Mouse (Mus musculus): Measurements from ENCODE around the gene Sh3glb1. TPM values are rescaled to one million over a fixed set of nuclear protein-coding genes. Genes with fewer than 3 reads are reported as not detected.

Gene Sh3glb1
- polyA plus RNA-seq, 1 experiment from 2014 or later, result 152 TPM

GRCm38 (mm10) chr3:144714606-144715005 lies 5.5 kb downstream of the Sh3glb1 start:
- Histone ChIP-seq H3K4me2 (peak overlapping the region; percentile 42; the same call in 1 of the 2 replicates), H3K4me1 (replicated peaks) (peaks cover 43% of the 10 kb centered on the region), H3K9ac (no peak overlapping the region), H3K36me3 (peaks cover 14% of the 10 kb centered on the region), H3K27me3 (no peaks in the 10 kb centered on the region), H3K4me3 (no peak overlapping the region), H3K9me3 (replicated peaks) (no peaks in the 10 kb centered on the region), H3K27ac (peak overlapping the region; percentile 82)
- WGBS, result 38% methylated on average over 8 of the region's 8 CpGs
- ATAC-seq (replicated peaks; ENCODE audit: insufficient number of reproducible peaks, insufficient read depth, low FRiP score, low read depth), result peak; percentile 64; the same call in 1 of the 2 replicates

DNA sequence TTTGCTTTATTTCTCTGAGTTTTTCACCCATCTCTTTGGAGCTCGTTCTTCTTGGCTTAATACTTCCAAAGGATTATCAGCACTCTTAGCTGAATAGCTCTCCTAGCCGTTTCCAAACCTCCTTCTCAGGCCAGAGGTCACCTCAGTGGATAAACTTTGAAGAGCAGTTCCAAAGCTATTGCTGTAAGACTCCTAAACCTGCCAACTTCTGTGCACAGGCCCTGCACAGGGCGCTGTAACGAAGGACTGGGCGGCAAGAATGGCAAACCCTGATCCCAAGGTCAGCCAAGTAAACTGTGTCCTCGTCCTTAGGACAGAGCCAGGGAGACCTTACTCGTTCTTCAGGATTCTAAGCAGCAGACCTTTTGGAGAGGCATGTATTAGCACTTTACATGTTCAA lies 6.0 kb downstream of the Sh3glb1 start:
- Histone ChIP-seq H3K27me3 (no peaks in the 10 kb centered on the region), H3K9ac (no peak overlapping the region), H3K4me2 (0 out of 2 replicates have a peak overlapping the region, but pooled peaks have one; percentile 9), H3K4me1 (replicated peaks) (peaks cover 43% of the 10 kb centered on the region), H3K36me3 (peaks cover 16% of the 10 kb centered on the region), H3K27ac (peak overlapping the region; percentile 82), H3K9me3 (replicated peaks) (no peaks in the 10 kb centered on the region), H3K4me3 (no peak overlapping the region)
- 38% methylated on average over 7 of the region's 7 CpGs for WGBS
- no peak for ATAC-seq (replicated peaks; ENCODE audit: insufficient number of reproducible peaks, insufficient read depth, low FRiP score, low read depth)

GRCm38 (mm10) chr3:144711607-144712206 lies 8.4 kb downstream of the Sh3glb1 start:
- 76% methylated on average over 6 of the region's 6 CpGs for WGBS
- Histone ChIP-seq H3K36me3 (peaks cover 28% of the 10 kb centered on the region), H3K9ac (no peak overlapping the region), H3K4me2 (no peak overlapping the region), H3K9me3 (replicated peaks) (no peaks in the 10 kb centered on the region), H3K4me1 (replicated peaks) (peaks cover 27% of the 10 kb centered on the region), H3K4me3 (no peak overlapping the region), H3K27me3 (no peaks in the 10 kb centered on the region), H3K27ac (no peak overlapping the region)
- no peak for ATAC-seq (replicated peaks; ENCODE audit: insufficient number of reproducible peaks, insufficient read depth, low FRiP score, low read depth)

- H3K36me3 ChIP-seq, result peaks cover 36% of the 10 kb centered on the region
Observed at GRCm38 (mm10) chr3:144708612-144709011, 11.5 kb downstream of the Sh3glb1 start.

DNA sequence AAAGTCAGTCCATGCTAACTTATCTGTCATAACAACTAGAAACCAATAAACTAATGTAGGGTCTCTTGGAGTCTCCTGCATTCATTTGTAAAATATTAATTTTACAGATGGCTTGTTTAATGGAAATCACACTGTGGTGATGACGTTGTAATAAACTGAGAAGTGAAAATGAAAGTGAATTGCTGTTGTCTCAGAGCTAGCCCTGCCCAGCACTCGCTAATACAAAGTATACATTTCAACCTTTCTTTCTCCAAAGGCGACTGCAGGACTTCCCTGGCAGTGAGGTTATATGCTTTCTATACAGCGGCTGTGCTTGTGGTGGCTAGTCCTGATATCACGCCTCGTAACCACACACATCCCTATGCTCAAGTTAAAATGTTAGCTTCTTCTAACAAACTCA lies 16.2 kb downstream of the Sh3glb1 start:
- WGBS, result 87% methylated on average over 6 of the region's 6 CpGs
- Histone ChIP-seq H3K9ac (no peak overlapping the region), H3K36me3 (peaks cover 43% of the 10 kb centered on the region), H3K27me3 (no peaks in the 10 kb centered on the region), H3K27ac (no peak overlapping the region), H3K4me1 (replicated peaks) (no peaks in the 10 kb centered on the region), H3K9me3 (replicated peaks) (no peaks in the 10 kb centered on the region), H3K4me3 (no peak overlapping the region), H3K4me2 (no peak overlapping the region)
- no peak for ATAC-seq (replicated peaks; ENCODE audit: insufficient number of reproducible peaks, insufficient read depth, low FRiP score, low read depth)

More at GRCm38 (mm10) chr3:144708612-144709011, 11.5 kb downstream of the Sh3glb1 start:
- Histone ChIP-seq H3K27me3 (no peaks in the 10 kb centered on the region), H3K4me2 (no peak overlapping the region), H3K4me1 (replicated peaks) (peaks cover 4% of the 10 kb centered on the region), H3K27ac (no peak overlapping the region), H3K9ac (no peak overlapping the region), H3K9me3 (replicated peaks) (no peaks in the 10 kb centered on the region), H3K4me3 (no peak overlapping the region)
- 78% methylated on average over 5 of the region's 5 CpGs for WGBS
- no peak for ATAC-seq (replicated peaks; ENCODE audit: insufficient number of reproducible peaks, insufficient read depth, low FRiP score, low read depth)

DNA sequence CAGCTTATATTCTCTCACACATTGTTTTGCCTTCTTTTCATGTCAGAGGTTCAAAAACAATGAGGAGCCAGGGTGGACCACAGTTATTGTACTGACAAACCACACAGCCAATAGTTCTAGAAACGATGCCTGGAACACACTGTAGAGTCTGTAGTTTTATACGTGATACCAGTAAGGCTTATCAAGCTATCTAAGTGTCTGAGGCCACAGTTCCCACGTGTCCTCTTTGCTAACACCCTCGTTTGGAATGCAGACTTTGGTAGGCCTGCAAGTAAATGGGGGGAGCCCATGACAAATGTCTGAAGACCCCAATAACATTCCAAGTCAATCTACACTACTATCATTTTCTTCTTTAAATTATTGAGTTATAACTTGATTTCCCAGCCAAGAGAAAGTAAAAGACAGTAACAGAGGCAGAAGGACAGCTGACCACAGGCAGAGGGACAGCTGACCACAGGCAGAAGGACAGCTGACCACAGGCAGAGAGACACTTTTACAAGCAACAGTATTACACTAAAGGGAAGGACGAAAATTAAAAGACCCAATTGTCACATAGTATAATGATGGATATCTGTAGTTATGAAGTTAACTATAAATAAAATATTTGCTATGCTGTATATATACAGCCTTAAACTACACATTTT lies 21.2 kb downstream of the Sh3glb1 start:
- no peaks in the 10 kb centered on the region for H3K9me3 ChIP-seq (replicated peaks)
- H3K27ac ChIP-seq, result no peak overlapping the region
- ATAC-seq (replicated peaks; ENCODE audit: insufficient number of reproducible peaks, insufficient read depth, low FRiP score, low read depth), result no peak
- no peak overlapping the region for H3K4me3 ChIP-seq
- no peak overlapping the region for H3K4me2 ChIP-seq
- H3K9ac ChIP-seq, result no peak overlapping the region
- no peaks in the 10 kb centered on the region for H3K27me3 ChIP-seq
- WGBS, result 67% methylated on average over 5 of the region's 5 CpGs
- no peaks in the 10 kb centered on the region for H3K4me1 ChIP-seq (replicated peaks)
- H3K36me3 ChIP-seq, result peaks cover 66% of the 10 kb centered on the region

- WGBS, result 74% methylated on average over 3 of the region's 3 CpGs
- no peak overlapping the region for H3K4me3 ChIP-seq
- H3K27me3 ChIP-seq, result no peaks in the 10 kb centered on the region
- no peak for ATAC-seq (replicated peaks; ENCODE audit: insufficient number of reproducible peaks, insufficient read depth, low FRiP score, low read depth)
- peaks cover 67% of the 10 kb centered on the region for H3K36me3 ChIP-seq
- no peak overlapping the region for H3K4me2 ChIP-seq
- no peaks in the 10 kb centered on the region for H3K9me3 ChIP-seq (replicated peaks)
- H3K9ac ChIP-seq, result no peak overlapping the region
- H3K4me1 ChIP-seq (replicated peaks), result no peaks in the 10 kb centered on the region
- H3K27ac ChIP-seq, result no peak overlapping the region
Observed at GRCm38 (mm10) chr3:144697942-144698341, 22.2 kb downstream of the Sh3glb1 start.

DNA sequence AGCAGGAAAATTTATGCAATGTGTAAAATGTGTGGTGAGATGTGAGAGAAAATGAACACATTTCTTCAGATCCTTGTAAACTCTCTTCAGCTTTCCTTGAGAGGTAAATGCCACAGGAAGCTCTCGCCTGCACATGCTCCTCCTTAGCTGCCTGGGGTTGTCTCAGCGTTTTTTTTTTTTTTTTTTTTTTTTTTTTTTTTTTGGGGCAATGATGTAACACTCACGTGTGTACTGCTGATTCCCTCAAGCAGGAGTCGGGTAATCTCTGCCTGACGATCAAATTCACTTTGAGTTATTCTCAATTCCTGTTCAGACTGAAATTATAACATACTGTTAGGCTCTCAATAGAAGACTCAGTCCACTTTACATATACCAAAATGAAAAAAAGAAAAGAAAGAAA lies 23.0 kb downstream of the Sh3glb1 start:
- no peaks in the 10 kb centered on the region for H3K27me3 ChIP-seq
- no peak overlapping the region for H3K4me2 ChIP-seq
- H3K9me3 ChIP-seq (replicated peaks), result no peaks in the 10 kb centered on the region
- 50% methylated on average over 5 of the region's 5 CpGs for WGBS
- peaks cover 64% of the 10 kb centered on the region for H3K36me3 ChIP-seq
- H3K27ac ChIP-seq, result no peak overlapping the region
- no peak overlapping the region for H3K4me3 ChIP-seq
- ATAC-seq (replicated peaks; ENCODE audit: insufficient number of reproducible peaks, insufficient read depth, low FRiP score, low read depth), result no peak
- H3K4me1 ChIP-seq (replicated peaks), result no peaks in the 10 kb centered on the region
- no peak overlapping the region for H3K9ac ChIP-seq

GRCm38 (mm10) chr3:144694941-144695340 lies 25.2 kb downstream of the Sh3glb1 start:
- Histone ChIP-seq H3K4me1 (replicated peaks) (no peaks in the 10 kb centered on the region), H3K27me3 (no peaks in the 10 kb centered on the region), H3K9me3 (replicated peaks) (no peaks in the 10 kb centered on the region), H3K27ac (no peak overlapping the region), H3K4me3 (no peak overlapping the region), H3K4me2 (no peak overlapping the region), H3K9ac (no peak overlapping the region), H3K36me3 (peaks cover 68% of the 10 kb centered on the region)
- ATAC-seq (replicated peaks; ENCODE audit: insufficient number of reproducible peaks, insufficient read depth, low FRiP score, low read depth), result no peak
- 74% methylated on average over 7 of the region's 7 CpGs for WGBS

GRCm38 (mm10) chr3:144694040-144694439 lies 26.1 kb downstream of the Sh3glb1 start:
- ATAC-seq (replicated peaks; ENCODE audit: insufficient number of reproducible peaks, insufficient read depth, low FRiP score, low read depth), result no peak
- H3K36me3 ChIP-seq, result peaks cover 77% of the 10 kb centered on the region
- H3K27me3 ChIP-seq, result no peaks in the 10 kb centered on the region
- H3K9me3 ChIP-seq (replicated peaks), result no peaks in the 10 kb centered on the region
- no peak overlapping the region for H3K4me3 ChIP-seq
- no peaks in the 10 kb centered on the region for H3K4me1 ChIP-seq (replicated peaks)
- H3K9ac ChIP-seq, result no peak overlapping the region
- no peak overlapping the region for H3K4me2 ChIP-seq
- no peak overlapping the region for H3K27ac ChIP-seq
- 85% methylated on average over 10 of the region's 10 CpGs for WGBS

GRCm38 (mm10) chr3:144692052-144692451 lies 28.1 kb downstream of the Sh3glb1 start:
- Histone ChIP-seq H3K4me1 (replicated peaks) (no peaks in the 10 kb centered on the region; the same call in 1 of the 2 replicates), H3K27ac (no peak overlapping the region), H3K36me3 (peaks cover 79% of the 10 kb centered on the region), H3K4me2 (no peak overlapping the region), H3K9me3 (replicated peaks) (no peaks in the 10 kb centered on the region), H3K27me3 (no peaks in the 10 kb centered on the region), H3K9ac (no peak overlapping the region), H3K4me3 (no peak overlapping the region)
- no peak for ATAC-seq (replicated peaks; ENCODE audit: insufficient number of reproducible peaks, insufficient read depth, low FRiP score, low read depth)
- 42% methylated on average over 3 of the region's 3 CpGs for WGBS

DNA sequence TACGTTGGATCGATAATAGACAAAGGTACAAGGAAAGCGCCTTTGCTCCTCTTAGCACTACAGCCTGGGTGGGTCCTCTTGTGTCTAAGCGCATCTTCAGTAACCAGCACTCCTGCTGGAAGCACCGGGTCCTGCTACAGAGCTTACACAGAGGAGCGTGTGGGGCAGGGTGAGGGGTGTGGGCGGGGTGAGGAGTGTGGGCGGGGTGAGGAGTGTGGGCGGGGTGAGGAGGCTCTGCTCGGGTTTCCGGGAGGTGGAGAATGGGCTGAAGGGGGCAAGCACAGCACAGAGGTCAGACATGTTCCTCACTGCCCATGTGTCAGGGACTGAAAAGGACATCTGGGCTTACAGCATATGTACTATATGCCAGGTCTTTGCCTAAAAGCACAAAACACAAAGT lies 30.9 kb downstream of the Sh3glb1 start:
- H3K4me2 ChIP-seq, result no peak overlapping the region
- 0 out of 2 replicates have a peak, but pooled peaks have one; percentile 52 for ATAC-seq (replicated peaks; ENCODE audit: insufficient number of reproducible peaks, insufficient read depth, low FRiP score, low read depth)
- H3K9me3 ChIP-seq (replicated peaks), result no peaks in the 10 kb centered on the region
- peaks cover 63% of the 10 kb centered on the region for H3K36me3 ChIP-seq
- 32% methylated on average over 11 of the region's 11 CpGs for WGBS
- no peaks in the 10 kb centered on the region; the same call in 1 of the 2 replicates for H3K4me1 ChIP-seq (replicated peaks)
- no peaks in the 10 kb centered on the region for H3K27me3 ChIP-seq
- H3K4me3 ChIP-seq, result no peak overlapping the region
- H3K27ac ChIP-seq, result no peak overlapping the region
- H3K9ac ChIP-seq, result no peak overlapping the region

All from heart, embryonic 15.5 days (tissue).